Mouse (Mus musculus) embryonic facial prominence, embryonic 11.5 days (tissue): ENCODE data around the gene Ica1. TPM values are rescaled to one million over a fixed set of nuclear protein-coding genes. Genes with fewer than 3 reads are reported as not detected.
A peak's percentile ranks its signal among the peaks of the same experiment; 100 is the strongest.

ENCODE experiments used
- ATAC-seq: fragments of 200-750 bp; cut with Nextera tagmentation; replicated peaks from 2 replicates; pipeline ENCODE4 v1.8.0; 2017; ENCODE audit warnings: low read depth; ENCODE audit not compliant: insufficient number of reproducible peaks, low FRiP score, low TSS enrichment
- DNase-seq: peaks from one replicate; pipeline ENCODE4 v3.0.0-alpha.2; 2015; ENCODE audit warnings: low spot score
- H3K27ac ChIP-seq: fragments of 300-500 bp; sonication (generic); replicated peaks from 2 replicates; pipeline ENCODE4 v1.5.1; 2014; ENCODE audit warnings: mild to moderate bottlenecking, low read depth, low read length, control low read depth
- H3K27me3 ChIP-seq: fragments of 300-500 bp; sonication (generic); 2 replicates; pipeline ENCODE4 v1.6.1; 2014; ENCODE audit warnings: mild to moderate bottlenecking, low read length, moderate library complexity, mixed read lengths; ENCODE audit not compliant: control insufficient read depth, insufficient read depth
- H3K36me3 ChIP-seq: fragments of 300-500 bp; sonication (generic); replicated peaks from 2 replicates; pipeline ENCODE4 v1.6.1; 2014; ENCODE audit warnings: low read depth, mild to moderate bottlenecking, low read length, moderate library complexity, mixed read lengths; ENCODE audit not compliant: control insufficient read depth, insufficient read depth
- H3K4me1 ChIP-seq: fragments of 300-500 bp; sonication (generic); 2 replicates; pipeline ENCODE4 v1.6.1; 2014; ENCODE audit warnings: low read length, mixed read lengths; ENCODE audit not compliant: control insufficient read depth, insufficient read depth
- H3K4me2 ChIP-seq: fragments of 300-500 bp; sonication (generic); 2 replicates; pipeline ENCODE4 v1.6.1; 2014; ENCODE audit warnings: low read depth, mild to moderate bottlenecking, control low read depth, low read length, moderate library complexity
- H3K4me3 ChIP-seq: fragments of 300-500 bp; sonication (generic); 2 replicates; pipeline ENCODE4 v1.5.1; 2014; ENCODE audit warnings: low read depth, low read length, control low read depth
- H3K9ac ChIP-seq: fragments of 300-500 bp; sonication (generic); replicated peaks from 2 replicates; pipeline ENCODE4 v1.6.1; 2014; ENCODE audit warnings: mild to moderate bottlenecking, control low read depth, low read length
- H3K9me3 ChIP-seq: fragments of 300-500 bp; sonication (generic); replicated peaks from 2 replicates; pipeline ENCODE4 v1.6.1; 2016; ENCODE audit warnings: mild to moderate bottlenecking, low read length, inconsistent platforms, mixed read lengths; ENCODE audit not compliant: control insufficient read depth
- WGBS: fragments of 180-500 bp; shearing (Covaris S2); extraction: QIAGEN DNeasy Blood & Tissue Kit; methylation state at CpG from one replicate; pipeline ENCODE4 v1.1.7; 2014; 5-methylcytosine and 5-hydroxymethylcytosine counted together
- polyA plus RNA-seq: library from polyadenylated mRNA; unstranded; fragments of >200 nt; fragmentation: Nextera tagmentation; extraction: Ambion mirVana; gene quantifications from 2 replicates; pipeline ENCODE4 v1.2.1, GENCODE M21; 2014

Gene Ica1
- polyA plus RNA-seq, 1 experiment from 2014 or later: 21.4 TPM

DNA sequence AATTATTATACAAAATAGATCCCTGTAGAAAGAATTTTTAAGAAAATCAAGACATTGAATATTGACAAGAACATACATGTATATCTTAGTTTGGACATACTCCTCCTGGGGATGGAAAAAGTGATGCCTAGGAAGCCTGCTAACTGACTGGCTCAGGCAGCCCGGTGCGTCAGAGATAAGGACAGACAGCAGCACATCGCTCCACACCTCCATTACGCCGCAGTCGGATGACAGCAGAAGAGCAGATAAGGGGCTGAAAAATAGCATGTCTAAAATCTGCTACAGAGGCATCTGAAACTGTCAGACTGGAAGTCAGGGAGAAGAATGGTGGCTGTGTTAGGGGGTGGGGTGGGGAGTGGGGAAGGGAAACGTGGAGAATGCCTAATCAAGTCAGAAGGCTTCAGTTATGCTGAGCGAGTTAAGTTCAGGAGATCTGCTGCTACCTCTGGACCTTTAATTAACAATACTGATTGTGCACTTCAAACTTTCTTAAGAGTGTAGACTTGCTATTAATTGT, 22.5 kb downstream of the Ica1 start:
- Histone ChIP-seq H3K27ac (no peak overlapping the region), H3K36me3 (no peaks in the 10 kb centered on the region), H3K27me3 (no peaks in the 10 kb centered on the region), H3K9me3 (no peaks in the 10 kb centered on the region), H3K9ac (no peak overlapping the region), H3K4me3 (no peak overlapping the region), H3K4me2 (no peak overlapping the region), H3K4me1 (no peaks in the 10 kb centered on the region)
- ATAC-seq (no peak), DNase-seq (no peak)
- WGBS: 72% methylated on average over 8 of the region's 8 CpGs

DNA sequence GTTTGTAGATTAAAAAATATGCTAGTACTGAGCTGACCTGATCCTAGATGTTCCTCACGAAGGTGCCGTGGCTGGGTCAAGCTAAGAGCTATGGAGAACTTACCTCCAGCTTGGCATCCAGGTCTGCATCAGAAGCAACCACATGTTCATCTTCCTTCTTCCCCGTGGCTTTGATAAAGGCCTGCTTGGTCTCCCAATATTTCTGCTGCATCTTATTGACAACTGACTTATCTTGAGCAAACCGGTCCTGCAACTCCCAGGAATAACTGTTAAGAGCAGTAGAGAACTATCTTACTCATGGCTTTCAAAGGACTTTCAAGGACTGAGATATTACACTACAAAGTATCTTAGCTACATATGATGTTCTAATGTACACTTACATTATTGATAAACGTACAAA, 23.8 kb downstream of the Ica1 start:
- no peaks in the 10 kb centered on the region for H3K9me3 ChIP-seq
- WGBS: 90% methylated on average over 5 of the region's 5 CpGs
- H3K27me3 ChIP-seq: no peaks in the 10 kb centered on the region

DNA sequence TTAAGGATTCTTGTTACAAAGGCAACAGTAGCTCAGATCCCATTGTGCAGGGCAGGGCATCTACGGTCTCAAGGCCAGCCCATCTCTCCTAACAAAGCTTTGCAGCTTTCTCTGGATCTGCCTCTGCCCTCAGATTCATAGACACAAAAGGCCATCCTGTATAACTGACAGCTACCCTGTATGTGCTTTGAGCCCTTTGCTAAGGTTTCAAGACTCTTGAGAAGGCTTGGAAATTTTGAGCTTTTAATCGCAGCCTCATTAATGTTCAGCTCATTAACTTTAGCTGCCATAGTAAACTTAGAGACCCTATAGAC, 24.6 kb downstream of the Ica1 start:
- DNase-seq: no peak
- Histone ChIP-seq H3K9me3 (no peaks in the 10 kb centered on the region), H3K4me3 (no peak overlapping the region), H3K9ac (no peak overlapping the region), H3K4me2 (no peak overlapping the region), H3K27me3 (no peaks in the 10 kb centered on the region), H3K4me1 (no peaks in the 10 kb centered on the region), H3K27ac (no peak overlapping the region), H3K36me3 (no peaks in the 10 kb centered on the region)
- ATAC-seq: no peak
- WGBS: 69% methylated on average over 2 of the region's 2 CpGs

More for the DNA sequence above, 23.8 kb downstream of the Ica1 start:
- Histone ChIP-seq H3K4me3 (no peak overlapping the region), H3K27ac (no peak overlapping the region), H3K9ac (no peak overlapping the region), H3K4me2 (no peak overlapping the region), H3K36me3 (no peaks in the 10 kb centered on the region), H3K4me1 (no peaks in the 10 kb centered on the region)
- DNase-seq: no peak
- no peak for ATAC-seq

DNA sequence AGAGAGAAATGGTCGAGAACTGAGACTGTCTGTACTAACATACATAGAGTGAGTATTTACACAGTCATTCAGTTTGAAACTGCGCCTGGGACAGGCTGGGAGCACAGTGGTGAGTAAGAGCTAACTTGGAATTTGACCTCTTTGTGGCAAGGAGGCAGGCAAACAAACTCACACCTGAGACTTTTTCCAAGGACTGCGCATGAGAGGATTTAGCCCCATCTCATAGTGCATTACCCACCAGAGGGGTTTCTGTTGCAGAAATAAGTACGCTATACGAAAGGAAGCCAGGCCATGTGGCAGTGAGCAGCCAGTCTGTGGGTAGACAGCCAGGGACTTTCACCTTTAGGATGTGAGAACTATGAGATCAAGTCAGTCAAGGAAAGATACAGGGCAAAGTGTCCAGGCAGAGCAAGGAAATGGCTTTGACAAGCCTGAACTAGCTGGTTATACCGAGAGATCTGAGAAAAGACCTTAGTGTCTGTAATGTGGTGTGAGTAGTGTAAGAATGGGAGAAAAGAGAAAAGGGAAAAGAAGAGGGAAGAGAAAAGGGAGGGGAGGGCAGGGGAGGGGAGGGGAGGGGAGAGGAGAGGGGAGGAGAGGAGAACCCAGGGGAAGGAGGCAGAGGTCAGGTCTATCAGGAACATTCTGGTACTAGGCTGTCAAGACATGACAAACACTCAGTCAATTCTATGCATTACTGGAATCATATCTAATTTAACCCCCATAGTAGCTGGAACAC, 25.1 kb downstream of the Ica1 start:
- H3K27me3 ChIP-seq: no peaks in the 10 kb centered on the region
- 72% methylated on average over 6 of the region's 6 CpGs for WGBS
- no peak for DNase-seq
- H3K36me3 ChIP-seq: no peaks in the 10 kb centered on the region
- no peaks in the 10 kb centered on the region for H3K9me3 ChIP-seq
- no peak overlapping the region for H3K9ac ChIP-seq
- no peak overlapping the region for H3K4me3 ChIP-seq
- H3K4me2 ChIP-seq: no peak overlapping the region
- ATAC-seq: no peak
- no peak overlapping the region for H3K27ac ChIP-seq
- H3K4me1 ChIP-seq: no peaks in the 10 kb centered on the region

DNA sequence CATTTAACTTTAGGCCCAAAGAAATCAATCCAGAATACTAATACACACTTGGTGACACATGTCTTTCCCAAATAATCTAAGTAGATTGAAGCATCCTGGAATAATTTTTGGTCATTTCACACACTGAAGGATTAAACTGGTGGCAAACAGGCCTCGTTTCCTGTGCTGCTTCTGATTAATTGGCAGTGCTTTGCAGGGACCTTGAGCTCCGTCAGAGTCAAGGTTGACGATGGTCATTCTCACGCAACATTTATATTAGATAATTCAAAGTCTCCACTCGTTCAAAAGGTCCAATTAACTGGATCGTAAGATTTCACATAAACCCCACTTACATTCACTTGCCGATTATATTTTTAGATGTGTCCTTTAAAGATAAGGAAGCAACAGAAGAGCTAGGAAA, 33.4 kb downstream of the Ica1 start:
- Histone ChIP-seq H3K36me3 (no peaks in the 10 kb centered on the region), H3K4me1 (no peaks in the 10 kb centered on the region), H3K27me3 (no peaks in the 10 kb centered on the region), H3K27ac (no peak overlapping the region), H3K9ac (no peak overlapping the region), H3K4me3 (no peak overlapping the region), H3K4me2 (no peak overlapping the region), H3K9me3 (no peaks in the 10 kb centered on the region)
- no peak for ATAC-seq
- DNase-seq: no peak
- WGBS: 73% methylated on average over 7 of the region's 7 CpGs

DNA sequence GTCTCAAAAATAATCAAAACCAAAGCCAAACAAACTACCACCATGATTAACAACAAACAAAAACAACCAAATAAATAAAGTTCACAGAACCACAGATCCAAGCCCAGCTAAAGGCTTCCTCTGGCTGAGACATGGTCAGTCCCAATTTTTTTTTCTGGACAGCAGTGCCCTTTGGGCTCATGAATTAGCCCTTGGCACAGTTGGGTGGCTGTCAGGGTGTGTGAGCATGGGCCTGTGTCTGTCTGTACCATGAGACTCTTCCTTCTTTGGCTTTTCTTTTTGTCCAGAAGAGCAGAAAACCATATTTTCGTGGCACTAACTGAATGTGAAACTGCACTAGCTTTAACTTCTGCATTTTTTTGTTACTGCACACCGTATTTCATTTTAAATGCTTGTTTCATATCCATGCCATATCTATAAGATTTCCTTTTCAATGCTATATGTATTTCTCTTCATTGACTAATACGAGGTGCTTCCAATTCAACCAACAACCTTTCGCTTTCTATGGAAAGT, 34.0 kb downstream of the Ica1 start:
- Histone ChIP-seq H3K4me2 (no peak overlapping the region), H3K9ac (no peak overlapping the region), H3K36me3 (no peaks in the 10 kb centered on the region), H3K9me3 (no peaks in the 10 kb centered on the region), H3K4me1 (no peaks in the 10 kb centered on the region), H3K27me3 (no peaks in the 10 kb centered on the region), H3K4me3 (no peak overlapping the region), H3K27ac (no peak overlapping the region)
- no peak for DNase-seq
- WGBS: 88% methylated on average over 4 of the region's 4 CpGs
- no peak for ATAC-seq

DNA sequence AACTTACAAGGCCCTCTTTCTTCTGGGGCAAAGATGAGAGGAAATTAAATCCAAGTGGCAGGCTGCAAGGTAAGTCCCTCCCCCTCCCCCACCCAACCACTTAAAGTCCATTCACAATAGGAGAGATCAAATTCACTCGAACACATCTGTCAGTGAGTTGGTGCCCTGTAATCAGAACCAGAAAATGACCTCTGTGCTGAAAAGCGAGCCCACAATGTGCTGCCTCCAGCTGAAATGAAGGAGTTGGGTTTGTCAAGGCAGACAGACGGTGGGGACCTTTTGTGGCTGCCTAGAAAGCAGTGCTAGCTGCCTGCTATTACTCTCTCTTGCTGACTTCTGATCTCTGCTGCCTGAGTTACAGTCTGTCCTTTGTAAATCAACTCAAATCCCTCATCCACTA, 35.8 kb downstream of the Ica1 start:
- H3K9me3 ChIP-seq: no peaks in the 10 kb centered on the region
- H3K27ac ChIP-seq: peak overlapping the region; percentile 44
- no peak overlapping the region for H3K4me3 ChIP-seq
- H3K9ac ChIP-seq: no peak overlapping the region
- WGBS: 8% methylated on average over 3 of the region's 3 CpGs
- H3K4me2 ChIP-seq: no peak overlapping the region
- no peaks in the 10 kb centered on the region for H3K4me1 ChIP-seq
- DNase-seq: peak; percentile 83
- ATAC-seq: peak; percentile 77
- no peaks in the 10 kb centered on the region for H3K36me3 ChIP-seq
- no peaks in the 10 kb centered on the region for H3K27me3 ChIP-seq

DNA sequence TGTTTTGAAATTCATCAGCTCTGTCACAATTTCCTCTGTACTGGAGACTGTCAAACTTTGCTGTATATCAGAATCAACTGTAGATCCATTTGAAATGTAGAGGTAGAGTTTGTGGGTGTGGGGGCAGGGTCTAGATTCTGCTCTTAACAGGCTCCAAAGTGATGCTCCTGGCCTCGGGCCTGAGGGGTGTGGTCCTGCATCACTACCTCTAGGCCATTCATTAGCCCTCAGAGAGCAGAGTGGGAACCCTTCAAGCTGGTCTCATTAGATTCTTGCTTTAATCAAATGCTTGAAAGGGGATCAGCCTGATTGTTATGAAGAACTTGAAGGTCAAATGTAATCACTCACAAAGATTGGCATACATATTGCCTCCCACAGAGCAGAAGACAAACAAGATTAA, 36.6 kb downstream of the Ica1 start:
- WGBS: 23% methylated on average over 1 of the region's 1 CpGs
- no peak overlapping the region for H3K27ac ChIP-seq
- no peaks in the 10 kb centered on the region for H3K9me3 ChIP-seq
- H3K9ac ChIP-seq: no peak overlapping the region
- no peak overlapping the region for H3K4me2 ChIP-seq
- no peak overlapping the region for H3K4me3 ChIP-seq
- H3K27me3 ChIP-seq: no peaks in the 10 kb centered on the region
- no peak for DNase-seq
- no peaks in the 10 kb centered on the region for H3K36me3 ChIP-seq
- no peak for ATAC-seq
- no peaks in the 10 kb centered on the region for H3K4me1 ChIP-seq
